In the genomic region with DNA sequence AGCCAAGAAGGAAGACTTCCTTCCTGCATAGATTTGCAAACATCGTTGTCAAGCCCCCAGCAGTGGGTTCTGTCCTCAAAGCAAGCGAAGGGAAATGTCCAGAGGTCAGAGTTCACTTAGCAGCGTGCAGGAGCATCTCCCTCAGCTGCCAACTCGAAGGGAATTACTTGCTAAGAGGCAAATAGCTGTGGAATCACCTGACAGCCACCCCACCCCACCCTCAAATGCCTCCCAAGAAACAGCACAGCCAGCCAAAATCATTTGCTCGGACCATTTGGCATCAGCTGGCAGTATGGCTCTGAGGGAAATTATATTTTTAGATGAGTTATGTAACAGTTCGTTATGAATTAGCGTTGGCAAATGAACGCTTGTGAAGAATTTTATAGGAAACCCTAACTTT, we compare ENCODE assay signal across 15 mouse cellular contexts. TPM values are rescaled to one million over a fixed set of nuclear protein-coding genes. Genes with fewer than 3 reads are reported as not detected.
A peak's percentile ranks its signal among the peaks of the same experiment; 100 is the strongest.
DNase-seq lines count a peak whose midpoint lies in the region; ATAC-seq and TF ChIP-seq lines count a peak whose summit lies in the region.
"Had no signal": no experiment of that assay in that cellular context is flagged by ENCODE, and none has a peak within 500 bp of the region (broad histone marks: within the 10 kb centered on the region; RNA-seq: fewer than 3 reads in every experiment).

No protein-coding gene starts in this region.

- DNase-seq in gastrocnemius, postnatal 25 days: peak; percentile 33
- DNase-seq in gastrocnemius, postnatal 4 days (ENCODE audit: low spot score in 2 of 2): no peak
- DNase-seq in lung, postnatal 0 days (ENCODE audit: low spot score): peak; percentile 46
- DNase-seq in lung, postnatal 36 days: no peak
- DNase-seq in cerebellum, postnatal 25 days: peak; percentile 62 to 70
- peak; percentile 63 for DNase-seq in skeletal muscle tissue, adult 2 months (ENCODE audit: low read depth, low spot score)
- DNase-seq in urinary bladder, adult 2 months (ENCODE audit: low spot score): no peak

- H3K4me1 ChIP-seq in lung, postnatal 0 days (ENCODE audit: insufficient read depth, low read depth, low read length): peaks cover 3% of the 10 kb centered on the region; the same call in 1 of the 2 replicates
- no peaks in the 10 kb centered on the region for H3K4me1 ChIP-seq in midbrain, embryonic 15.5 days
- H3K4me1 ChIP-seq: heart, embryonic 13.5 days had no signal

- TF ChIP-seq CTCF in lung, postnatal 0 days (IDR thresholded peaks at IDR 0.05): no peak

- no peak overlapping the region for H3K4me2 ChIP-seq in lung, postnatal 0 days (replicated peaks; ENCODE audit: low read depth, low read length)
- H3K4me2 ChIP-seq in midbrain, embryonic 15.5 days: no peak overlapping the region
- H3K4me2 ChIP-seq: forebrain, embryonic 15.5 days; heart, embryonic 13.5 days had no signal

- H3K36me3 ChIP-seq in lung, postnatal 0 days (ENCODE audit: insufficient read depth, low read length): no peaks in the 10 kb centered on the region
- H3K36me3 ChIP-seq in midbrain, embryonic 15.5 days (replicated peaks): no peaks in the 10 kb centered on the region
- H3K36me3 ChIP-seq: forebrain, embryonic 15.5 days; heart, embryonic 13.5 days had no signal

- H3K27me3 ChIP-seq in lung, postnatal 0 days (replicated peaks; ENCODE audit: insufficient read depth, low read length): no peaks in the 10 kb centered on the region
- no peaks in the 10 kb centered on the region for H3K27me3 ChIP-seq in midbrain, embryonic 15.5 days (replicated peaks)
- H3K27me3 ChIP-seq: forebrain, embryonic 15.5 days; heart, embryonic 13.5 days had no signal

- WGBS in lung, postnatal 0 days: 29% methylated on average over 8 of the region's 8 CpGs
- WGBS in midbrain, embryonic 15.5 days: 62% methylated on average over 8 of the region's 8 CpGs

- no peak for ATAC-seq in lung, postnatal 0 days
- ATAC-seq in midbrain, embryonic 15.5 days (replicated peaks): no peak
- ATAC-seq: forebrain, embryonic 15.5 days; hindbrain, postnatal 0 days had no signal

- no peaks in the 10 kb centered on the region for H3K9me3 ChIP-seq in lung, postnatal 0 days (ENCODE audit: low read length)
- H3K9me3 ChIP-seq in midbrain, embryonic 15.5 days: no peaks in the 10 kb centered on the region
- H3K9me3 ChIP-seq: forebrain, embryonic 15.5 days; heart, embryonic 13.5 days had no signal

- no peak overlapping the region for H3K27ac ChIP-seq in lung, postnatal 0 days (ENCODE audit: low read length)
- no peak overlapping the region for H3K27ac ChIP-seq in midbrain, embryonic 15.5 days
- H3K27ac ChIP-seq: forebrain, embryonic 15.5 days; heart, embryonic 13.5 days; hindbrain, postnatal 0 days had no signal

- H3K9ac ChIP-seq in lung, postnatal 0 days (replicated peaks; ENCODE audit: low read depth): no peak overlapping the region
- H3K9ac ChIP-seq in midbrain, embryonic 15.5 days: no peak overlapping the region
- H3K9ac ChIP-seq: forebrain, embryonic 15.5 days; heart, embryonic 13.5 days had no signal

- TF ChIP-seq EP300 in lung, postnatal 0 days (IDR thresholded peaks at IDR 0.05): no peak

- H3K4me3 ChIP-seq in lung, postnatal 0 days (ENCODE audit: low read depth, low read length): no peak overlapping the region
- H3K4me3 ChIP-seq in midbrain, embryonic 15.5 days: no peak overlapping the region
- H3K4me3 ChIP-seq: forebrain, embryonic 15.5 days; heart, embryonic 13.5 days had no signal

RNA-seq across cellular contexts. Expression of a gene that starts 13.2 kb away (rescaled TPM):
- total RNA-seq in gastrocnemius, postnatal 25 days (2021): under 1 TPM; 0.64 to 0.70 TPM
- 1 to 10 TPM; 1.5 to 2.2 TPM for total RNA-seq in gastrocnemius, postnatal 4 days (2021)
- polyA plus RNA-seq in lung, postnatal 0 days (2015; fragmentation: Nextera tagmentation; extraction: Ambion mirVana): 14.2 and 17.3 TPM in 2 replicates
- 9.7 and 11.2 TPM in 2 replicates for polyA plus RNA-seq in midbrain, embryonic 15.5 days (2015; fragmentation: Nextera tagmentation; extraction: Ambion mirVana)
- 0.09 and 0.17 TPM in 2 replicates for polyA plus RNA-seq in urinary bladder, adult 2 months (2012; rRNA removed)
- total RNA-seq: monocyte, adult 5-6 weeks had no signal
- polyA plus RNA-seq: liver, embryonic 16.5 days had no signal

RNA-seq across cellular contexts. Expression of a gene that starts 34.8 kb away (rescaled TPM):
- total RNA-seq in gastrocnemius, postnatal 25 days (2021): not detected
- not detected for total RNA-seq in gastrocnemius, postnatal 4 days (2021)
- not detected in 2 replicates for polyA plus RNA-seq in lung, postnatal 0 days (2015; fragmentation: Nextera tagmentation; extraction: Ambion mirVana)
- not detected in 2 replicates for polyA plus RNA-seq in midbrain, embryonic 15.5 days (2015; fragmentation: Nextera tagmentation; extraction: Ambion mirVana)
- polyA plus RNA-seq in urinary bladder, adult 2 months (2012; rRNA removed): 0.07 and 0.10 TPM in 2 replicates
- total RNA-seq: adrenal gland, postnatal 36 days had no signal
- polyA plus RNA-seq: forebrain, embryonic 15.5 days; heart, embryonic 13.5 days; hindbrain, postnatal 0 days; liver, embryonic 16.5 days; stomach, embryonic 14.5 days had no signal

RNA-seq across cellular contexts. Expression of a gene that starts 47.6 kb away (rescaled TPM):
- total RNA-seq in gastrocnemius, postnatal 25 days (2021): 1 to 10 TPM; 4.6 TPM
- 10 to 100 TPM; 10.0 to 10.8 TPM for total RNA-seq in gastrocnemius, postnatal 4 days (2021)
- 32.3 and 39.7 TPM in 2 replicates for polyA plus RNA-seq in lung, postnatal 0 days (2015; fragmentation: Nextera tagmentation; extraction: Ambion mirVana)
- polyA plus RNA-seq in midbrain, embryonic 15.5 days (2015; fragmentation: Nextera tagmentation; extraction: Ambion mirVana): 2.0 and 2.1 TPM in 2 replicates
- 34.1 and 37.8 TPM in 2 replicates for polyA plus RNA-seq in urinary bladder, adult 2 months (2012; rRNA removed)

Comparison
In these comparisons a context has a peak if more than half of its experiments do, and no peak if none do; other contexts are left out.
1. DNase-seq: peak in gastrocnemius, postnatal 25 days (single experiment), lung, postnatal 0 days (single experiment), cerebellum, postnatal 25 days (2 of 2) and skeletal muscle tissue, adult 2 months (single experiment); none in gastrocnemius, postnatal 4 days (0 of 2), lung, postnatal 36 days (single experiment) and urinary bladder, adult 2 months (single experiment).
2. RNA of a gene that starts 47.6 kb away (polyA plus RNA-seq): 32.3 to 39.7 TPM in lung, postnatal 0 days and 34.1 to 37.8 TPM in urinary bladder, adult 2 months; 2.0 to 2.1 TPM in midbrain, embryonic 15.5 days; every median in the first group is over 10 times any median in the second.